Mouse (Mus musculus): Measurements from ENCODE around the gene Zdhhc5.

Zdhhc5 gene

DNA sequence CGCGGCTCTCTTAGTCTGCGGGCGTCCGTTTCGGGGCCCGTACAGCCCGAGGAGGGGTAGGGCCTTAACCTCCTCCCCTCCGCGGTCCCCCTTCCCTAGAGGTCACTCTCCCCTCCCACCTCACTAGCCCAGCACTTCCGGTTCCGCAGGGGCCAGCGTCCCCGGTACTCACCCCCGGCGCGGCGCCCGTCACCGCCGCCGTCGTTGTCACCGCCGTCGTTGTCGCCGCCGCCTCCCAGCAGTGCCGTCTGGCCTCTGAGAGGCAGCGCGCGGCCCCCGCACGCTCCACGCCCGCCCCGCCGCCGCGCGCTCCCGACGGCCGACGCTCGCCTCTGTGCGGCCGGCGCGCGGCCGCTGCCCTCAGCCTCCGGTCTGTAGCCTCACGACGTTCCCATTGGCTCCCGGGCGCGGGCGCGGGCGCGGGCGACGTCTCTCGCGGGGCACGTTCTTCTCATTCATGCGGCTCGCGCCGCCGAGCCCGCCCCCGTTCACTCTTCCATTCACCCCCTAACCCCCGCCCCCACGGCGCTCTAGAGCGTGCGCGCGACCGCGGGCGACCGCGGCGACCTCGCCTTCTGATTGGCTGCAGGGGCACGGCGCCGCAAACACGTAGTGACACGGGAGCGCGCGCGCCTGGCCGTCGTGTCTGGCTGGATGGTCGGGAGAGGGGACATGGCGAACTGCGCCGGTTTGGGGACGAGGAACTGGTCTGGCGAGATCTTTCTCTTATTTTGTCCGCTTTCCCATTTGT, at the start of gene Zdhhc5:
TSS of gene Zdhhc5 (minus strand) at position 370 of the 751 bp plus-strand sequence.
- DNase-seq, result peak; percentile 99

DNA sequence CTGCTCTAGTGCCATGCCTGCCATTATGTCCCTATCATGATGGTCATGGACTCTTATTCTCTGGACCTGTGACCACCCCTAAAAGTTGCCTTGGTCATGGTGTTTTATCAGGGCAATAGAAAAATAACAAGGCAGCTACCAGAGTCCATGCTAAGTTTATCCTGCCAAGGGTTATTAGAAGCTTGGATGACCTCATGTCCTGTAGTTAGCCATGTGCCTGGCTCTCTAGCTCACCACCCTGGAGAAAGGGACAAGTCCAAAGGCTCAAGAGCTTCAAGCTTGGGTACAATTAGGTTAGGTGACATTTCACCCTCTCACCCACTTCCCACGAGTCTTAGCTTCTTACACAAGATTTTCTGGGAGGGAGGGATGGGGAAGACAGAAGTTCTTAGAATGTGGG, 47.8 kb upstream of the Zdhhc5 start:
- no peak for DNase-seq

DNA sequence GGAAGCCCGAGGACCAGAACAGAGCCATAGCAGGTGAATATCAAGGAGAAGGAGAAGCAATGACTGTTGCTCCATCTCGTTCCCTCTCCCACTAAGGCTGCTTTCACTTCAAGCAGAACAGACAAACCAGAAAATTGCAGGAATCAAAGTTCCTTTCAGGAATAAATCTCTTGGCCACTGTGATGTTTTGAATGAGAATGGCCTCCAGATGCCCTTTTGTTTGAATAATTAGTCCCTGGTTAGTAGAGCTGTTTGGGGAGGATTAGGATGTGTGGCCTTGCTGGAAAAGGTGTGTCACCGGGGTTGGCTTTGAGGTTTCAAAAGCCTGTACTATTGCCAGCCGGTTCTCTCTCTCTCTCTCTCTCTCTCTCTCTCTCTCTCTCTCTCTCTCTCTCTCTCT, 47.3 kb upstream of the Zdhhc5 start:
- DNase-seq, result no peak

DNA sequence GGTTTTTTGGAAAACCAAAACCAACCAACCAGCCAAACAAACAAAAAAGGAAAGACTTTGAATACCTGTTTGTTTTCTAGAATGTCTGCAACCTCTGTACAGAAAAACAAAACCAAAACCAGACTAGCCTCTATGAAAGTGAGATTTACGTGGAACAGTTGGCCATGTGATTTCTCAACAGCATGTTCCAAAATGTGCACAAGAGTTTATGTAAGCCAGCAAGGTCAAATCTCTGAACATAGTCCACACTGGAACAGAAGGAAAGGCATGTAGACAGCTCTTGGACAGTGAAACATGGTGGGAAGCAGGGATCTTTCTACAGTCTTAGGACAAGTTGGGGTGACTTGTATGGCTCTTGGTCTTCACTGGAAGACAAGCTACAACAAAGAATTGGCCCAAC, 46.9 kb upstream of the Zdhhc5 start:
- DNase-seq, result no peak

DNA sequence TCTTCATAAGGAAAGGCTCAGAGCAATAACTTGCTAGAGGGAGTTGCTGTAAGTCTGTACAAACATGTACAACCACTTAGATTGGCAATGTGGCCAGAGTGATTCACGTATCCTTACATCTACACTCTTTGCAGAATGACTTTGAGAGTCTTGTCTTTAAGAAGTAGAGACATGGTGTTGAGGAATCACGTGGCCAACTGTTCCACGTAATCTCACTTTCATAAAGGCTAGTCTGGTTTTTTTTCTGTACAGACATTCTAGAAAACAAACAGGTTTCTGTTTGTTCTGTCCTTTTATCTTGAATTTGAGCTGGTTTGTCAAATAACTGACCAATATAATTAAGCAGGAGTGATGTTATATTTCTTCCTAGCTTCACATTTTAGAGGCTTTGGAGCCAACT, 46.3 kb upstream of the Zdhhc5 start:
- no peak for DNase-seq

DNA sequence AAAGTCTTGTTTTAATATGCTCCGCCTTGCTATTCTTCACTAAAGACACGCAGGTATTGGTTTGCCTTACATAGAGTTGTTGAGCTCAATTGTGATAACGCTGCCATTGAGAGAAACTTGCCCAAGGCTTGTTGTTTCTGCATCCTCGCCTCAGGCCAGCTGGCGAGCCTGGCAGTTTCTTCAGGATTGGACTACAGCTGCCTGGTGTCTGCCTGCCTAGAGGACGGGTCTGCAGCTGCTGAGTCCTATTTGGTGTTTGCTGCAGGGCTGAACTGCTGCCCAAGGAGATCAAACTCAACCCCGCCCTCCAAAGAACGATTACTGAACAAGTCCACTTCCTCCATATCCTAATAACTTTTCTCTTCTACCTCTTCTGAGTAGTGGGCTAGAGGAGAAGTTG, 45.8 kb upstream of the Zdhhc5 start:
- DNase-seq, result no peak

DNA sequence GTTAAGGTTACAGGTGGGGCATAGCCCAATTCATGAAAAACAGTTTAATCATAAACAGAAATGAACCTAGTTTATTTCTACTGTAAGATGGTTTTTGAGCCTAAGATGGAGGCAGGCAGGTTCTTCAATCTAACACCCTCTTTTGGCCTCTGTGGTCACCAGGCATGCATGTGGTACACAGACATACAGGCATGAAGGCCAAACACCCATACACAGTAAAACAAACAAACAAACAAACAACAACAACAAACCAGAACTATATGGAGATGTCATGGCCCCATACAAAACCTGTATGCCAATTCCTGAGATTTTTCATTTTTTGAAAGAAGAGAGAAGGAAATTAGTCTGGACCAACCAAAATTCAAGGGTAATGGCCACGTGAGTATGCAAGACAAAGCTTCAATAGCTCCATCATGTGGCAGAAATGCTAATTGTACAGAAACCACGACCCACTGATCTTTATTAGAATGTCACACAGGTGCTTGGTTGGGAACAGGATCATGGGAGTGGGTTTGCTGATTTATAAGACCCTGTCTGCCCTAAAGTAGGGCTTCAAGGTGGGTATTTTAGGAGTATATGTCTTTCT, 43.7 kb upstream of the Zdhhc5 start:
- DNase-seq, result peak; percentile 43

DNA sequence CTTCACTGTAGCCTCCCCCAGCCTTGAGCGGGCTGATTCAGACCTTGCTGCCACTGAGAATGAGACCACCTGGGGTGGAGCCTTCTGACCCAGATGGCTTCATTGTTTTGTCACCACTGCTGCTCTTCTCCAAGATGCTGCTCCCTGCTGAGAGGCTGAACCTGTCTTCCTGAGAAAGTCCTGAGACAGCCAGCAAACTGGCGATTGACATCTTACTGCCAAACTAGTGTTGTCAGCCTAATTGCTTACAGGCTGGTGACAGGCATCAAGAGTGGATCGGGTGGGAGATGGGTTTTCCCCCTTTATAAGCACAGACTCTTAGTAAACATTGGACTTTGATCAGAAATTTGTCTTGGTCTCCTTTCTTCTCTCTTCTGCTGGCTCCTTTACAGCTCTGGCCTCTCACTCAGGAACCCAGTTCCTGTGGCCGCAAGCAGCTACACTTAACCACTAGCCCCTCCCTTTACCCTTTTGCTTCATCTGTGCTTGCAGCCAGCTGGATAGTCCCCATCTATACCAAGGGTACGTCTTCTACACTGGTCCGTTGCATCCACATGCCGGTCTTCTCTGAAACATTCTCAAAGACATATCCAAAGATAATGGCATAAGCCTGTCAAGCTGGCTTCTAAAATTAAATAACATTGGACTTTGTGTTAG, 42.2 kb upstream of the Zdhhc5 start:
- no peak for DNase-seq

DNA sequence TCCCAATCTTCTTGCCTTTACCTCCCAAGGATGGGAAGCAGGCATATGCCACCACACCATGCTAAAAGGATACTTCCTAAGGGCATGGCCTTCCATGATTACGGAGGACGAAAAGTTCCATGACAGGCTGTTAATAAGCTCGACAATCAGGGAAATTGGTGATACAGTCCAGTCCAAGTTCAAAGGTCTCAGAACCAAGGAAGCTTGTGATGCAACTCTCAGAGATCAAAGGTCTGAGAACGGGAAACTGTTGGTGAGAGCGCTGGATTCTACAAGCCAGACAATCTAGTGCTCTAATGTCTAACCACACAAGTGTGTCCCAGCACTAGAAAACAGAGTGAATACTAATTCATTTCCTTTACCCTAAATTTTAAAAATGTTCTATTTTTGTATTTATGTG, 41.3 kb upstream of the Zdhhc5 start:
- peak; percentile 76 for DNase-seq

DNA sequence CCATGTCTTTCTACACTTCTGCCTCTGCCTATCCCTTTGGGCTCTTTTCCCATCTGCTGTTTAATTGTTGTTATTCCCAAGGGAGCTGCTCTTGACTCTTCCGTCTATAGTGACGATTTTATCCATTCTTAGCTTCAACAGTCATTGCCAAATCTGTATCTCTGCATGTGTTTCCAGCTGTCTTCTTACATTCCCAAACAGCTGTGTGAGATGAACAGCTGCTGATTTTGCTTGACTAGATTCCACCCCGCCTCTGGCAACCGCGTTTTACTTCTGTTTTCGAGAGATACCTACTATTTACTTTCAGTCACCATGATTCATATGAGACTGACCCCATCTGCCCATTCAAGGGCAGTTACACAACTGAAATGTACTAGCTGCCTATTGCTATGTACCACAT, 35.1 kb upstream of the Zdhhc5 start:
- no peak for DNase-seq

DNA sequence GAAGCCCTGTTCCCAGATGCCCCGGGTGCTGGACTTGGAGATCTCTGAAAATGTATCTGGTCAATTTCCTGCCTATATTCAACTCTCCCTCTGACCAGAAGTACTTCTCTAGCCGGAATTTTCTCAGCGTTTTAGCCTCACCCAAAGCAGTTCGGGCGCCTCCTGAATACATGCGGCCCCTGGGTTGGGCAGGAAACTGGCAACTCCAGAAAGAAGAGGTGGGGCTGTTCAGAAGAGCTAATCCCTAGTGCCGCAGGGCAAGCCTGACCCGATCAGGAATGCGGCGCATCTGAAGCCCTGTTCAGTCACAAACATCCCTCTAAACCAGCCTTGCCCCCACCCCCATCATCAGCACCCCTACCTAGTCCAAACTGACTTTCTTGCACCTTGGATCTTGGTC, 29.1 kb upstream of the Zdhhc5 start:
- no peak for DNase-seq

DNA sequence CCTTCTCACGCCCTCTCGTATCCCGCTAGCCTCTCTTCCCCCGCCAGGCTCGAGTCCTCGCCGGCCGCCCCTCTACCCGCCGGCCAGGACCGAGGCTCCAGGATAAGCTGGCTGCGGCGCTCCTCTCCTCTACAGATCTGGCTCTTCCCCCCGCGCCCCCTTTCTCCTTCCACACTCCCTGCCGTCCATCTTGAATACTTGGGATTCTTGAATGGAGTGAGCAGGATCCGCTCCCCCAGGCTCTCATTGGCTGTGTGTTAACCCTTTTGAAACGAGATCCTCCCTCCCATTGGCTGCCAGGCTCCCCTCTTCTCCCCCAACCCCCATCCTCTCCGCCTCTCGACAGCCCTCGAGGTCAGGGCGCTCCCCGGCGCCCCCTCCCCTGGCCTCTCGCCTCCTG, 28.6 kb upstream of the Zdhhc5 start, which contains the start of gene Gm19426:
TSS of gene Gm19426 (minus strand) at position 95 of the 400 bp plus-strand sequence.
- peak; percentile 86 for DNase-seq

DNA sequence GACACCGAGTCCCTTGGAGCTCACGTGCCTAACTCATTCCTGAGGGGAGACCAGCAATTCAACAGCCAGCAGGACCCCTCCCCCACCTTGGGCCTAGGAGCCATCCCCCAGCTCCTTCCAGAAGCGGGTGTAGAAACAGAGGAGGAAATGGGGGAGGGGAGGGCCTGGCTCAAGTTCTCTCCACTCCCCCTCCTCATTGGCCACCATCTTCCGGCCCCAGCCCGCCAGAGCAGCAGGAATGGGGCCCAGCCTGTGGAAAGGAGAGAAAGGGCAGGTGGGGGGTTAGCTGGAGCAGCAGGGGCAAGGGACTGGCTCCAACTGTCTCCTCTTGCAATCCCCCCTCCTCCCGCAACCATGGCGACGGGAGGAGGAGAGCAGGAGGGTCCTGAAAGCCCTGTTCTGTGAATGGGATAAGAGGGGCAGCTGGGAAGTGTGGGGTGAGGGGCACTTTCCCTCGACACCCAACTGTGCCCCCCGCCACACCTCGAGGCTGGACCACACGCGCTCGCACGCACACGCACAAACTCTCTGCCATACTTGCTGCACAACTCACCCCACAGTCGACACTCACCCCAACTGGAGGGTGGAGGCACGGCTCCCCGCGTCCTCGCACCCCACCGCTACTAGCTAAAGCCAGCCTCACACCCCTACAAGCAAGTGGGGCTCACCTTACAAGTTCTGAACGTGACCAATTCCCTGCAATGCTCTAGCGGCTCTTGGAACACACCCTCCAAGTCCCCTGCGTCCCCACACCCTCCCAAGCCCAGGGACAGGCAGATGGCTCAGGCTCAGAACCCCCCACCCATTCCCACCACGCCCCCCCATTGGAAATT, 27.7 kb upstream of the Zdhhc5 start:
- no peak for DNase-seq

DNA sequence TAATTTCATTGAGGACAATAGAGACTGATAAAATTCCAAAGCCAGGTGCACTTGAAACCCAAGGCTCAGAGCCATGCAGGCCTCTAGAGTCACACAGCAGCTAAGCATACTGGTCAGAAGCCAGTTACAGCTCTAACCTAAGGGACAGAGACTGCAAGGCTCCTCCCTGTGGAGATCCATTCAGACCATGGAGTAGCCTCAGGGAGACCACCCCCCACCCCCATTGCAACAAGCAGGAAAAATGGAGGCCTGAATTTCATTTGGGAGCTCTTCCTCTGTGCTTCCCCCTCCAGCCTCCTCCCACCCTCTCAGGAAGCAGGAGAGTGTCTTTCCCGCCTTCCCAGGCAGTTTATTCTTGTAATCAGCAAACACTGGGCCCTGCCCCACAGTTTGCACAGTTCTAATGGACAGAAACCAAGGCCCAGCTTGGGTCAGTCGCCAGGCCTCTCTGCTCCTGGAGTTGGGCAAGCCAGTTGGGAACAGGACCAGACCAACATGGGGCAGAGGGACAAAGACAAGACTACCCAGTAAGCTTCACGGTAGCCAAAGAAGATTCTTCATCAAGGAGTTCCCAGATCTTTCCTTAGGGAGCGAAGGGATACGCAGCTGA, 27.0 kb upstream of the Zdhhc5 start:
- DNase-seq, result no peak

DNA sequence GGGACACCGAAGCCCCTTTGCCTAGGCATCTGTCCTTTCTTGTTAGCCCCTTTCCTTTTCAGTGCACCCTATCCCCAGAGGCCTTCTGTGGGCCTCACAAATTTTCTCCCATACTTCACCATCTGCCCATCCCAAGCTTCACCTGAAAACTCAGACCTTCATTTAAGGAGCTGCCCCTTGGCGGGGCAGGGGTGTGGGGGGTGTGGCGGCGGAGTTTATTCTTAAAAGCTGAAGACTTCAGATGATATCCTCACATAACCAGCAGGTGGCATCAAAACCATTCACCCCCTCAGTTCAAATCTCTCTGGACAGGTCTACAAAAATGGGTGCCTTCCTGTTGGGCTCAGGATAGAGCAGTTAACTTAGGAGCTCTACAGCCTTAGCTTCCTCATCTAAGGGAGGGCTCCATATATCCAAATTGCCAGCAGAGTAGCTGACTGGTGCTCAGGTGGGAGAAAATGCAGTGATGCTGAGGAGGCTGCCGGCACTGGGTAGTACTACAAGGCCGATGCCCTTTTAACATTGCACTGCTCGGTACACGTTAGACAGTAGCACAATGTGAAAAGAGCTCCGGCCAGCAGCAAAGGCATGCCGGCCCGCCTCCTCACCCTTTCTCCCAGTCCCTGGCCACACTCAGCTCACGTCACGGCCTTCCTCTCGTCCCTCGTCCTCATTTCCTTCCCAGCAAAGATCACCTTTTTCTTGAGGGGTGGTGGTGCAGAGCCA, 25.8 kb upstream of the Zdhhc5 start:
- DNase-seq, result no peak

DNA sequence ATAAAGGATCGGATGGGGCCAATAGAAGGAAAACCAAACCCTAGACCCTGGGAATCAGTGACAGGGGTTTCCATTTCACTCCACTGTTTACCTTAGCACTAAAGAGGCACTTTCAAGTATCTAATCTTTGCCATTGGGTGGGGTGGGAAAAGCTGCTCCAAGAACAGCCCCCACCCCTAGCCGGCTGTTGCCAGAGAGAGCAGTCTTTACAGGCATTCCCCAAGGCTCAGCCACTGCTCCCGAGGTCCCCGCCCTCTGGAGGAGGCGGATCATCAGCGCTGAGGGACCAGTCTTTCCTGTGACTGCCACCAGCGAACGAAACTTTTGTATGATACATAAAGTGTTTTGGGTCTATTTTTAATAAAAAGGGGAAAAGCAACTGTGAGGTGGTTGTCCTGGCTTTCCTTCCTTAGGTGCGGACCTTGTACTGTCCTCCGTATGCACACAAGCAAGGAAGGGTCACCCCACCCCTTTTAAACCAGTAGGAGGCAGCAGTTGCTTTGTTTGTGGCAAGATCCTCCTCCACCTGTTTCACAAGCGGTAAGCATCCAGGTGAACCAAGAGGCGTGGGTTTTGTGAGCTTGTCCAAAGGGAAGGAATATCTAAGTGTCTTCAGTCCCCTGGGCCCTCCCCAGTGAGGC, 23.4 kb upstream of the Zdhhc5 start:
- peak; percentile 66 for DNase-seq

DNA sequence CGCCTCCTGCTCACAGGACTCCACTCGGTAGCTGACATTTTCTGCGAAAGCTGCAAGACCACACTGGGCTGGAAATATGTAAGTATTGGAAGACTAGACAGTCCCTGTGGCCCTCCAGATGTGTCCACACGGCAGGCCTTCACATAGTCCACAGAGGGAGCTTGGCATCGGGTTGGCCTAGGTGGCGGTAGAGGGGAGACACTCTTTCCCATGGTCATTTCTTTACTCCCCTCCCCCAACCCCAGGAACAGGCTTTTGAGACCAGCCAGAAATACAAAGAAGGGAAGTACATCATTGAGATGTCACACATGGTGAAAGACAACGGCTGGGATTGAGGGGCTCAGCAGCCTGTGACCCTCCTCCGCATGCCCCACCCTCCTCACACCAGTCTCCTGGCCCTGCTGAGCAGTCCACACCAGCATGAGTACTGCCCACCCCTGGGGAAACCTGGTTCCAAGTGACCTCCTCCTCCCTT, 22.5 kb upstream of the Zdhhc5 start:
- DNase-seq, result no peak

DNA sequence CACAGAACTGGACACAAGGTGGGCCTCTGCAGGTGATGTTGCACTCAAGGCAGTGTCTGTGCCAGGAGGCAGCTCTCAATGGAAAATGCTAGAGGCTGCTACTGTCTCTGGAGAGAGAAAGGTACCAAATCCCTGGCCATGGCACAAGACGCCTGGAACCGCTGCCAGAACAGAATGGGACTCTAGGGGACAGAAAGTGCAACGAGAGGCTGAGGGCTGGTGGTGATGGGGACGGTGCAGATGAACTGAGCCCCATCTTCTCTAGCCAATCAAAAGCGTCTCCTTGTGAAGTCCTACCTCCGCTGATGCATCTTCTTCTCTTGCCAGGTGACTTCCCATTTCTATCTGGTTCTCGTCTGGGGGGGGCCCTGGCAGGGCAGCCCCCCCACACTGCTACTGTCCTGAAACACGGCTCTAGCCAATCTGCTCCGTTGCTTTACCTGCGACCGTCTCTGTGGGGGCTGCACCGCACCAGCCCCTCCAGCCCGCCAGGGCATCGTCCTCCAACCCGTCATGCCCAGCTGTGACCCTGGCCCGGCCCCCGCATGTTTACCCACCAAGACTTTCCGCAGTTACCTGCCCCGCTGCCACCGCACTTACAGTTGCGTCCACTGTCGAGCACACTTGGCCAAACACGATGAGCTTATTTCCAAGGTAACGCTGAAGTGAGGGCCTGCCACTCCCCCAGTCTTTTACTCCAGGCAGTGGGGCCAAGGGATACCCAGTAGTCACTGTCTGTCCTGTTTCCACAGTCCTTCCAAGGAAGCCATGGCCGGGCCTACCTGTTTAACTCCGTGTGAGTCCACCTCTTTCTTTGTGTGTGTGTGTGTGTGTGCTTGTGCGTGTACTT, 21.6 kb upstream of the Zdhhc5 start:
- no peak for DNase-seq

DNA sequence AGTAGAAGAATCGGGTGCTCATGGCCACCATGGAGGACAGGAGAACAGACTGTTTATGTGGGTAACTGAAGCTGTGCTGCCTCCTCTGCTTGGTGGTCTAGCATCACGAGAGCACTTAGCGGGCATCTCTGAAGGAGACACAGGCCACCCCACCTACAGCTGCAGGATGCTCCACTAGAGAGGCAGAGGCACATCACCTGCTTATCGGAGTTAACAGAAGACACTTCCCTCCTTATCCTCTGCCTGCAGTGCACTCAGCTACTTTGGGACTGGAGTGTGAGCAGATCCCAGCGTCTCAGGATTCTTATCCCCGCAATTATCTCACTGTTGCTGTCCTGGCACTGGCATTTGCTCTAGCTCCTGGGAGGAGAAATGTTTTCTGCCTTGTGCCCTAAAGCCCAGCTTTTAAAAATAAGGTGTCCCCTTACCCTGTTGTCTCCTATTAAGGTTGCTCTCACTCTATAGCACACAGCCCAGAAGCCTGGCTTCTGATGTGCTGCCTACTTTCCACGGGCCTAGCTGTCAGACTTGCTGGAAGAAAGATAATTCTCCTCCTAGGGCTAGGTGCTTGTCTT, 20.5 kb upstream of the Zdhhc5 start:
- DNase-seq, result no peak

DNA sequence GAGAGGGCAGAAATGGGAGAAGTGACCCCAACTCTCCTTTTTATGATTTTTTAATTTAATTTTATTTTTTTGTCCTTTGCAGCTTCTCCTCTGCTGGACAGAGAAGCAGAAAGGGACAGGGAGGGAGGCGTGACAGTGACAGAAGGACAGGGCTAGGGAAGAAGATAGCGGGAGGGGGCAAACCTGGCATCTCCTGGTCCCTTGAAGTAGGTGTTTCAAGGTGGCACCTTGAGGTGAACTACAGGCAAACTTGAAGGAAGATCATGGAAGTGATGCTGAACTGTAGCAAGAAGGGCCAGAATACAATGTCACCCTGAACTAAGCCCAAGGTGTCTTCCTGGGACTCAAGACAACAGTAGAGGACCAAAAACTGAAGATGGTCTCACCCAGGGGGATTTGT, 19.9 kb upstream of the Zdhhc5 start:
- no peak for DNase-seq
